Mouse (Mus musculus) gonadal fat pad, adult 2 months (tissue): Measurements from ENCODE around the gene Znrf3. TPM values are rescaled to one million over a fixed set of nuclear protein-coding genes. Genes with fewer than 3 reads are reported as not detected.

Experiments
- DNase-seq: peaks from one replicate; pipeline ENCODE4 v3.0.0-alpha.2; 2012; ENCODE audit warnings: low read depth
- polyA plus RNA-seq: library from polyadenylated mRNA; depleted of rRNA; stranded (reverse); fragments of >200 nt; gene quantifications from 2 replicates; pipeline ENCODE4 v1.2.3, GENCODE M21; 2012

Znrf3 gene
- polyA plus RNA-seq, 1 experiment = 7.2 TPM

- DNase-seq = no peak
These were observed 173.2 kb downstream of the Znrf3 start for GRCm38 (mm10) chr11:5271274-5272065.

- no peak for DNase-seq
These were observed 174.7 kb downstream of the Znrf3 start for GRCm38 (mm10) chr11:5269846-5270461.

GRCm38 (mm10) chr11:5265764-5266163 lies 178.9 kb downstream of the Znrf3 start:
- DNase-seq = no peak

- DNase-seq = no peak
These were observed 181.4 kb downstream of the Znrf3 start for GRCm38 (mm10) chr11:5263078-5263730.

GRCm38 (mm10) chr11:5261508-5262392 lies 182.9 kb downstream of the Znrf3 start, which contains the start of gene Kremen1:
TSS of gene Kremen1 (minus strand) at chr11:5261558.
- DNase-seq = no peak

GRCm38 (mm10) chr11:5260942-5261459 lies 183.6 kb downstream of the Znrf3 start:
- no peak for DNase-seq

GRCm38 (mm10) chr11:5259944-5260598 lies 184.6 kb downstream of the Znrf3 start:
- DNase-seq = no peak

GRCm38 (mm10) chr11:5258036-5258435 lies 186.6 kb downstream of the Znrf3 start:
- DNase-seq = no peak

GRCm38 (mm10) chr11:5257151-5257862 lies 187.3 kb downstream of the Znrf3 start:
- DNase-seq = no peak

GRCm38 (mm10) chr11:5255509-5256014 lies 189.1 kb downstream of the Znrf3 start:
- no peak for DNase-seq

- DNase-seq = no peak
These were observed 190.6 kb downstream of the Znrf3 start for GRCm38 (mm10) chr11:5254016-5254415.

- DNase-seq = no peak
These were observed 191.1 kb downstream of the Znrf3 start for GRCm38 (mm10) chr11:5253528-5253927.

- no peak for DNase-seq
These were observed 191.9 kb downstream of the Znrf3 start for GRCm38 (mm10) chr11:5252727-5253126.

- DNase-seq = no peak
These were observed 193.5 kb downstream of the Znrf3 start for GRCm38 (mm10) chr11:5251112-5251511.

GRCm38 (mm10) chr11:5248200-5248599 lies 196.4 kb downstream of the Znrf3 start:
- DNase-seq = no peak

- DNase-seq = no peak
These were observed 199.2 kb downstream of the Znrf3 start for GRCm38 (mm10) chr11:5245431-5245830.

GRCm38 (mm10) chr11:5244749-5245130 lies 199.9 kb downstream of the Znrf3 start:
- DNase-seq = no peak

- no peak for DNase-seq
These were observed 200.6 kb downstream of the Znrf3 start for GRCm38 (mm10) chr11:5243812-5244748.

GRCm38 (mm10) chr11:5243208-5243607 lies 201.4 kb downstream of the Znrf3 start:
- no peak for DNase-seq
